Mouse (Mus musculus) neural tube, embryonic 15.5 days (tissue): Measurements from ENCODE around the gene Sorcs1. TPM values are rescaled to one million over a fixed set of nuclear protein-coding genes. Genes with fewer than 3 reads are reported as not detected.

Experiments used
- ATAC-seq: fragments of 200-750 bp; cut with Nextera tagmentation; 2 replicates; pipeline ENCODE4 v1.8.0; 2017; ENCODE audit warnings: mild to moderate bottlenecking, moderate TSS enrichment, moderate library complexity; ENCODE audit not compliant: low FRiP score
- H3K27ac ChIP-seq: fragments of 300-500 bp; sonication (generic); replicated peaks from 2 replicates; pipeline ENCODE4 v1.5.1; 2015; ENCODE audit warnings: mild to moderate bottlenecking, inconsistent platforms
- H3K27me3 ChIP-seq: fragments of 300-500 bp; sonication (generic); replicated peaks from 2 replicates; pipeline ENCODE4 v1.6.1; 2015; ENCODE audit warnings: inconsistent platforms
- H3K36me3 ChIP-seq: fragments of 300-500 bp; sonication (generic); 2 replicates; pipeline ENCODE4 v1.6.1; 2015; ENCODE audit warnings: inconsistent platforms
- H3K4me1 ChIP-seq: fragments of 300-500 bp; sonication (generic); 2 replicates; pipeline ENCODE4 v1.6.1; 2015; ENCODE audit warnings: inconsistent platforms
- H3K4me2 ChIP-seq: fragments of 300-500 bp; sonication (generic); 2 replicates; pipeline ENCODE4 v1.6.1; 2015; ENCODE audit warnings: inconsistent platforms, mild to moderate bottlenecking, moderate library complexity
- H3K4me3 ChIP-seq: fragments of 300-500 bp; sonication (generic); replicated peaks from 2 replicates; pipeline ENCODE4 v1.5.1; 2015; ENCODE audit warnings: mild to moderate bottlenecking, inconsistent platforms
- H3K9ac ChIP-seq: fragments of 300-500 bp; sonication (generic); replicated peaks from 2 replicates; pipeline ENCODE4 v1.6.1; 2015; ENCODE audit warnings: mild to moderate bottlenecking, inconsistent platforms
- H3K9me3 ChIP-seq: fragments of 300-500 bp; sonication (generic); replicated peaks from 2 replicates; pipeline ENCODE4 v1.6.1; 2016; ENCODE audit warnings: inconsistent platforms
- WGBS: fragments of 180-500 bp; shearing (Covaris S2); methylation state at CpG from one replicate; pipeline ENCODE4 v1.1.7; 2015; ENCODE audit warnings: mixed read lengths; 5-methylcytosine and 5-hydroxymethylcytosine counted together
- polyA plus RNA-seq: library from polyadenylated mRNA; unstranded; fragments of >200 nt; fragmentation: Nextera tagmentation; extraction: Ambion mirVana; gene quantifications from 2 replicates; pipeline ENCODE4 v1.2.1, GENCODE M21; 2015

The Sorcs1 gene
- polyA plus RNA-seq, 1 experiment from 2014 or later, result 20.9 TPM

DNA sequence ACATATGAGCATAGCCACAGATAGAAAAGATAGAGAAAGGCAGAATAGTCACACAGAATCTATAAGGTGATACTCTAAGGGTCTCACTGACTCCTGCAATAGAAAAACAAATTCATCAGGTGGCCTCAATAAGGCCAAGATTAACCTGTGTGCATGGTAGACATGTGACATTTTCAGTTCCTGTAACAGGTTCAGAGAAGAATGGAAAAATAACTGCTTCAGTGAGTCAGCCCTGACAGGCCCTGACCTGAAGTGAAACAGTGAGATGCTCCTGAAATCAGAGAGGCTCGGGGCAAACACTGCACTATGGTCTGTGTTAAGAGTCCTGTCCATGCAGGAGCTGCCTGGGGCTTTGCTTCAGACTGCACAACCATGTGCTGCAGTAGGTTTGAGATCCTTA lies 481.9 kb downstream of the Sorcs1 start:
- H3K27me3 ChIP-seq, result no peaks in the 10 kb centered on the region
- no peaks in the 10 kb centered on the region for H3K4me1 ChIP-seq
- no peak overlapping the region for H3K27ac ChIP-seq
- H3K4me3 ChIP-seq, result no peak overlapping the region
- H3K4me2 ChIP-seq, result no peak overlapping the region
- H3K9ac ChIP-seq, result no peak overlapping the region
- ATAC-seq, result no peak
- H3K9me3 ChIP-seq, result no peaks in the 10 kb centered on the region
- 95% methylated on average over 1 of the region's 1 CpGs for WGBS
- H3K36me3 ChIP-seq, result no peaks in the 10 kb centered on the region

DNA sequence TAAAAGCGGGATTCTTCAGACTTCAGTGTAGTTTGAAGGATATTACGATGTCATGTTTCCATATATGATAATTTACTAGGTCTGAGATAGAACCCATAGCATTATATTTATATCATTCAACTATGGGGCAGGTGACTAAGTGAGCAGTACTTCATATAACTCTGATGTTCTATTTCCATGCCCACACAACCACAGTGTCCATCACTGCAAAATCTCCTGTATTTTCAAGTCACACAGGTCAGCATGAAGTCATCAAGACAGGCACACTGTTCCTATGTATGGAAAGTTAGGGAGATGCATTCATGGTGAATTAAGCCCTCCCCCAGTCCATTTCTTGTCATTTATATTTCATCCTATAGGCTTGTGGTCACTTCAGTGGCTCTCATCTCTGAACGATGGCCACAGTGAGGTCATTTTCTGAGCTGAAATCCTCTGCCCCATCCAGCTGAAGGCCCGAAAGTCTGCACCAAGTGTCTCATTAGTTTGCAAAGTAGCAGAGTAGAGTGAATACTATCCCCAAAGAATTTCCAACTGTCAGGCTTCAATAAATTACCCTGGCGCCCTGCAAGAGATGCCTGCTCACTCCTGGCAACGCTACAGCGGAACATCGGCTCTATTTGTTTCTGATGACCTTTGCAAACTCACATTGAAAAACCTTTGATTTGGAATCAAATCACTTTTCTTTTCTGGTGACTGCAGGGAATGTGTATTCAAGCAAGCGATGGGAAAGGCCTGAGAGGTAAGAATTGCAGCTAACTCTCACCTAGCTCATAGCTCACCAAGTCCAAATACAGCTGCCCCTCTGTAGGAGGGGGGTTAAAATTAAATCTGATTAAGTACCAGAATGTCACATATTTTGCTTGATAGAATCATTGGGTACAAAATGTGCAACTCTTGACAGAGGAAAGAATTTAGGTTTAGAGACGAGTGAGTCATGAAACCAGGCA lies 492.4 kb downstream of the Sorcs1 start:
- Histone ChIP-seq H3K4me3 (no peak overlapping the region), H3K4me2 (no peak overlapping the region), H3K4me1 (peaks cover 7% of the 10 kb centered on the region; the same call in 1 of the 2 replicates), H3K27ac (no peak overlapping the region), H3K27me3 (0 out of 2 replicates have a peak, but pooled peaks cover 2% of the 10 kb centered on the region), H3K9me3 (no peaks in the 10 kb centered on the region), H3K36me3 (no peaks in the 10 kb centered on the region), H3K9ac (no peak overlapping the region)
- no peak; the same call in 1 of the 2 replicates for ATAC-seq
- 25% methylated on average over 10 of the region's 10 CpGs for WGBS

DNA sequence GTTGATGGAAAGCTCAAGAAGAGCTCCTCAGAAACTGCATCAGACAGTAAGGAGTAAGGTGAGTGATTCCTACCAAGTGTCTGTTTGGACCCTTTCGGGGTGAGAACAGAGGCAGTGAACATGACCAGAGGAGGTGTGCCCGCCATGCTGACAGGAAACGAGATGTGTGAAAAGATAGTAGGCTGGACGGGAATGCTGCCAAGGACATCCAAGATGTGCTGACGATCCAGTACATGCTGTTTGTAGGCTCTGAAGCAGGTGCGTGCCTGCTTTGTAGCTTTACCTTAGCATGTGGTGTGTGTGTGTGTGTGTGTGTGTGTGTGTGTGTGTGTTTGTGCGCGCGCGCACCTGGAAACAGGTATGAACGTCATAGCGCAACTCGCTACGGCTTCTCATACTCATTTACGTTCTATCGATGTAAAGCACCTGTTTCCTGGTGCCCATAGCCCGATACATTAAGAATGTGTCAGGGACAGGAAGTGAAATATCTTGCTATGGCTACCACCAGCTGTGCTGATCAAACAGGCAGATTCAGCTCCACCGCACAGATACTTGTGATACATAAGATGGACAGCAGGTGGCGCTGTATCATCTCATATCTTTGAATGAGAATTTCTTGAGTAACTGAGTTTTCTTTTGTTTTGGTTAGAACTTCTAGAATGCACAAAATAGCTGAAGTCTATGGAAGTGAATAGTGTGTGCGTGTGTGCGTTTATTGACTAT lies 493.4 kb downstream of the Sorcs1 start:
- H3K4me2 ChIP-seq, result no peak overlapping the region
- H3K4me1 ChIP-seq, result peaks cover 7% of the 10 kb centered on the region; the same call in 1 of the 2 replicates
- no peak overlapping the region for H3K27ac ChIP-seq
- 52% methylated on average over 21 of the region's 21 CpGs for WGBS
- 0 out of 2 replicates have a peak, but pooled peaks cover 2% of the 10 kb centered on the region for H3K27me3 ChIP-seq
- no peaks in the 10 kb centered on the region for H3K36me3 ChIP-seq
- no peaks in the 10 kb centered on the region for H3K9me3 ChIP-seq
- H3K9ac ChIP-seq, result no peak overlapping the region
- ATAC-seq, result no peak
- H3K4me3 ChIP-seq, result no peak overlapping the region

DNA sequence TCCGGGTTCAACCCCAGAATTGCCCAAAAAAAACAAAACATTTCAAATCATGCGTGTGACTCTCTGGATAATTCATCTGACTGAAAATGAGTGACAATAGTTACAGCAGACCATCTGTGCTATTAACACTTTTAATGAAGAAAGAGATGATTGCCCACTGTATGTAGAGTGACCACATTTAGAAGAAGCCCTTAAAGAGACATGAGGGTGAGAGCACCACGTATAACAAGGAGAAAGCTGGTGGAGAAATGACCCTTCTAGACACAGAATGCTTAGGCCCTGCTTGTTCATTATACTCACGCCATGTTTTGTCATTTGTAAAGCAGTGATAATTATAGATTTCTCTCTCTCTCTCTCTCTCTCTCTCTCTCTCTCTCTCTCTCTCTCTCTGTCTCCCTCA lies 499.6 kb downstream of the Sorcs1 start:
- Histone ChIP-seq H3K27me3 (no peaks in the 10 kb centered on the region), H3K9ac (no peak overlapping the region), H3K4me3 (no peak overlapping the region), H3K9me3 (no peaks in the 10 kb centered on the region), H3K27ac (no peak overlapping the region), H3K36me3 (no peaks in the 10 kb centered on the region), H3K4me2 (no peak overlapping the region), H3K4me1 (no peaks in the 10 kb centered on the region)
- WGBS, result 74% methylated on average over 4 of the region's 4 CpGs
- ATAC-seq, result no peak

DNA sequence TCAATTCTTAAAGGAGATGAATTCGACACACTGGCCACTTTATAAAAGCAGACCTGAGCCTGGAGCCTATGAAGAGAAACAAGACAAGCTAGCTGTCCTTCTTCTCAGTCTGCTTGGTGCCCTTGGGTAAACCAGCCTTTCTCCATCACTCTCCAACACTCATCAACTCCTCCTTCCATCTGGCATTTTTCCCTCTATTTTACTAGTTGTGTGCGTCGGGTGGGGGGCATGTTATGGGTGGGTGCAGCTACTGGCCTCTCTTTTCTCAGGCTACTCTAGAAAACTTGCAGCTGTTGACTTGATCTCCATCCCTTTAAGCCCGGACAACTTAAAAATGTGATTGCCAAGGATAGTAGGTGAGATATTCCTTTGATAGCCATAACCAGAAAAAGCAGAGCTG lies 500.3 kb downstream of the Sorcs1 start:
- WGBS, result 91% methylated on average over 4 of the region's 4 CpGs
- Histone ChIP-seq H3K27ac (no peak overlapping the region), H3K4me3 (no peak overlapping the region), H3K9me3 (no peaks in the 10 kb centered on the region), H3K27me3 (no peaks in the 10 kb centered on the region), H3K4me2 (no peak overlapping the region), H3K4me1 (no peaks in the 10 kb centered on the region), H3K36me3 (no peaks in the 10 kb centered on the region), H3K9ac (no peak overlapping the region)
- no peak for ATAC-seq

DNA sequence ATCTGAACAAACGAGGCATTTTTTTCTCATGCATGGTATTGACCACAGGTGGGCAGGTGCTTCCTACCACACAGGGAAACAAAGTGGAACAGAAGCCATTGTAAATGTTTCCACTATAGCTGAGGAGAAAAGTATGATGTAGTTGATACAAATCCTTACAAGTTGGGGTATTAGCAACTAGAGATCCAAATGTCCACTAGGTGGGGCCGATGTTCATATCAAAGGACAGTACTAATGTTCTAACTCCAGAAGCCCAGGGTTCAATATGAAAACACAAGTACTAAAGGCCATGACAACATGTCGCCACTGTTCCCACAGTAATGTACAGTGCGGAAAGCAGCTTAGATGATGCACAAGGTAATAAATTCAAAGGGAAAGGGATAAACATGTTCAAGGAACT lies 506.6 kb downstream of the Sorcs1 start:
- Histone ChIP-seq H3K9ac (no peak overlapping the region), H3K4me1 (no peaks in the 10 kb centered on the region), H3K36me3 (no peaks in the 10 kb centered on the region), H3K4me3 (no peak overlapping the region), H3K27ac (no peak overlapping the region), H3K4me2 (no peak overlapping the region), H3K27me3 (no peaks in the 10 kb centered on the region), H3K9me3 (no peaks in the 10 kb centered on the region)
- WGBS, result 80% methylated on average over 4 of the region's 4 CpGs
- ATAC-seq, result no peak

DNA sequence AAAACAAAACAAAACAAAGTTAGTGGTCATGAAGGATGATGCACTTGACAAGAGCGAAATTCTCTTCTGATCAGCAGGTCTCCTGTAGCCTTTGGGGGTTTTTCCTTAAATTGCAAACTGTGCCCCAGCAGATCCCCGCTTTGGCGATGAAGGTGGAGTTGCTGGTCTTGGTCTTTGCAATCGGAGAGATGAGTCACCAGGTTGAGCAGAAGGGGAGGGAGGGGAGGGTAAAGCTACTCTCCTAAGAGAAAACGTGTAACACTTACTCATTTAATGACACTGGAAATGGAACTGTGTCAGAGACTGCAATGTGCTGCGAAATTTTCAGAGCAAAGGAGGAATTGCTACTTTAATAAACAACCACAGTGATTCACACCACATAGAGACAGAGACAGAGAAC lies 527.3 kb downstream of the Sorcs1 start:
- H3K4me1 ChIP-seq, result 0 out of 2 replicates have a peak, but pooled peaks cover 3% of the 10 kb centered on the region
- 74% methylated on average over 6 of the region's 6 CpGs for WGBS
- no peaks in the 10 kb centered on the region for H3K27me3 ChIP-seq
- H3K9me3 ChIP-seq, result no peaks in the 10 kb centered on the region
- H3K27ac ChIP-seq, result no peak overlapping the region
- no peak overlapping the region for H3K4me3 ChIP-seq
- ATAC-seq, result no peak
- H3K9ac ChIP-seq, result no peak overlapping the region
- H3K36me3 ChIP-seq, result no peaks in the 10 kb centered on the region
- H3K4me2 ChIP-seq, result no peak overlapping the region

DNA sequence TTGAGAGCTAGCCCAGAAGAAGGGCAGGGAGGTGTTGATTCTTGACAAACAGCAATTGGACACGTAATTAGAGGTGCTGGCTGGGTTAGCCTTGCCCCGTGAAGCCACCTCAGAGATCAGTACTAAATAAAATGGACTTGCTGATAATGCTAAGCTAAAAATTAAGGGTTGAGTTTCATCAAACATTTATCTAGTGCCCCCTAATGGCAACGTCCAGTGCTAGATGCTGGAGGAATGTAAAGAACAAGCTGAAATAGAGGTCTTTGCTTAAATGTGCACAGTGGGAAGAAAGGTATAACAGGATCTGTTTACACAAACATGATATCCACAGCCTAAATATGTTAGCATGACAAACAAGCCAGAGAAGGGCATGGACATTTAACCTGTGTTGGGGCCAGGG lies 532.5 kb downstream of the Sorcs1 start:
- no peaks in the 10 kb centered on the region for H3K27me3 ChIP-seq
- ATAC-seq, result no peak
- no peak overlapping the region for H3K4me3 ChIP-seq
- H3K9me3 ChIP-seq, result no peaks in the 10 kb centered on the region
- 0 out of 2 replicates have a peak, but pooled peaks cover 7% of the 10 kb centered on the region for H3K4me1 ChIP-seq
- H3K36me3 ChIP-seq, result no peaks in the 10 kb centered on the region
- H3K27ac ChIP-seq, result no peak overlapping the region
- H3K9ac ChIP-seq, result no peak overlapping the region
- 28% methylated on average over 3 of the region's 3 CpGs for WGBS
- no peak overlapping the region for H3K4me2 ChIP-seq

DNA sequence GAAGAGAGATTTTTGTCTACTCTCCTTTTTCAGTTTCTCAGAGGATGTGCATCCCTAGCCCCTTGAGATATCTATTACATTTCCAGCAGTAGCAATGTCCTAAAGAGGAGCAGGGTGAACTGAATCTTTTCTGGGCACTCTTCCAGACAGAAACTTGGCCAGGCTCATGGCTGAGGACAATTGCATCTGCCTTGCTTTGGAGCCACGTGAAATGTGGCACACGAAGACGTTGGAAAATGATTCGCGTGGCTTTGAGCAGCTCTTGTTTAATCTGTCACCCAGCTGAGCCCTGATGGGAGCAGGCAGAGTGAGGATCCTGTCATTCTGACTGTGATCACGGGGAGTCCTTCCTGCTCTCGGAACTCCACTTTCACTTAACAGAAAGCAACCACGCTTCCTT lies 536.6 kb downstream of the Sorcs1 start:
- Histone ChIP-seq H3K27ac (no peak overlapping the region), H3K9me3 (no peaks in the 10 kb centered on the region), H3K4me3 (no peak overlapping the region), H3K27me3 (no peaks in the 10 kb centered on the region), H3K36me3 (no peaks in the 10 kb centered on the region), H3K4me2 (no peak overlapping the region), H3K4me1 (0 out of 2 replicates have a peak, but pooled peaks cover 7% of the 10 kb centered on the region), H3K9ac (no peak overlapping the region)
- no peak for ATAC-seq
- 63% methylated on average over 8 of the region's 8 CpGs for WGBS

DNA sequence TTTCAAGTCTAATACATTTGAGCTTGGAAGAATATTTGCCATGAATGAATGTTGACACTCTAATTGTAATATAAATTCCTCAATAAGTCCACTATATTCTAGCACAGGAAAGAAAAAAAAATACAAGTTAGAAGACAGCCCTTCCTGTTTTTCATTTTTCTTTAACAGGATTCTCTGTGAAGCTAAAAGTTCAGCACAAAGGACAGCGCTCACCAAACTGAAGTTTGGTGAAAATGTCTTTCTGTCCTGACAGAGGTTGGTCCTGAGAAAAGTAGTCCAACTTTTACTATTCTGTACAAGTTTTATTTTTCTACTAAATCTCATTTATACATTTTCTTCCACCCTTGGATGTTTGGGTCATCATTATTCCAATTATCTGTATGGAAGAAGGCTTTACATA lies 543.8 kb downstream of the Sorcs1 start:
- no peaks in the 10 kb centered on the region for H3K36me3 ChIP-seq
- H3K4me3 ChIP-seq, result no peak overlapping the region
- no peak overlapping the region for H3K27ac ChIP-seq
- H3K4me2 ChIP-seq, result no peak overlapping the region
- no peaks in the 10 kb centered on the region for H3K9me3 ChIP-seq
- no peaks in the 10 kb centered on the region for H3K27me3 ChIP-seq
- H3K4me1 ChIP-seq, result no peaks in the 10 kb centered on the region
- 82% methylated on average over 1 of the region's 1 CpGs for WGBS
- H3K9ac ChIP-seq, result no peak overlapping the region
- no peak for ATAC-seq

DNA sequence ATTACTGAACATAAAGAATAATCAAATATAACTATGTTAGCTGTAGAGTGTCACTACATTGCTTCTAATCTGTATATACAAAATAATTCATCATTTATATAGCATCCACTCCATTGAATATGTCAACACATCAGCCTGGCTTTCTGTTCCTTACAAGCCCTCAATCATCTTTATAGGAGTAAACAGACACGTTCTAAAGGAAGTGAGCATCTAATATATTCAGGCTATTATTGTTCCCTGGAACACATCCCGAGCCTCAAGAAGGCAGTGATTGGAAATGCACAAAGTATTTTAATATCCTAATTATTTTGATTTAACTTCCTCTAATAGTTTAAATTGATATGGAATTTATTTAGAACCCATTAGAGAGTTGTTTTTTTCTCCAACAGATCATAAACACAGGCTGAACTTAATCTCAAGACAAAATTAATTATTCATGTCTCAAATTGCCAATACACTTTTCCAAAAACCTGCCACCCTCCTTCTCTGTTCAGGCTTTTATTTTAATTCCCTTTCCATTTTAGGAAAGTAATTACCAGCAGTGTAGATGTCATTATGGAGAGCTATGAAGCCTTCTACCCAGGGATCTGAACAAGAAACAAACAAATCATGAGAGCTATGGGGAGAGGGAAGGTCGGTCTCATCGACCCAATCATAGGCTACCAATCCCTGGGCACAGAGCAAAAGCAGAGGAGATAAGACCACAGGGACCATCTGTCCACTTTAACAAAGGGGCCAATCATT lies 572.4 kb downstream of the Sorcs1 start:
- Histone ChIP-seq H3K4me2 (no peak overlapping the region), H3K27ac (no peak overlapping the region), H3K9me3 (no peaks in the 10 kb centered on the region), H3K36me3 (no peaks in the 10 kb centered on the region), H3K4me1 (0 out of 2 replicates have a peak, but pooled peaks cover 3% of the 10 kb centered on the region), H3K9ac (no peak overlapping the region), H3K27me3 (no peaks in the 10 kb centered on the region), H3K4me3 (no peak overlapping the region)
- ATAC-seq, result no peak
- 28% methylated on average over 4 of the region's 4 CpGs for WGBS
